Mouse (Mus musculus): Measurements from ENCODE around the gene Nos1ap.

- TF ChIP-seq CTCF (conservative IDR thresholded peaks at IDR 0.05; ENCODE audit: insufficient read depth, insufficient read length, low read depth, low read length) (no peak), POLR2A (IDR thresholded peaks at IDR 0.05; ENCODE audit: low read depth, low read length) (no peak)
Measured at GRCm38 (mm10) chr1:170424258-170424889, 165.3 kb downstream of the Nos1ap start.
